Mouse (Mus musculus): ENCODE data around the gene Mad1l1. TPM values are rescaled to one million over a fixed set of nuclear protein-coding genes. Genes with fewer than 3 reads are reported as not detected.

Gene Mad1l1
- polyA plus RNA-seq, 1 experiment from 2014 or later: 32.0 TPM

DNA sequence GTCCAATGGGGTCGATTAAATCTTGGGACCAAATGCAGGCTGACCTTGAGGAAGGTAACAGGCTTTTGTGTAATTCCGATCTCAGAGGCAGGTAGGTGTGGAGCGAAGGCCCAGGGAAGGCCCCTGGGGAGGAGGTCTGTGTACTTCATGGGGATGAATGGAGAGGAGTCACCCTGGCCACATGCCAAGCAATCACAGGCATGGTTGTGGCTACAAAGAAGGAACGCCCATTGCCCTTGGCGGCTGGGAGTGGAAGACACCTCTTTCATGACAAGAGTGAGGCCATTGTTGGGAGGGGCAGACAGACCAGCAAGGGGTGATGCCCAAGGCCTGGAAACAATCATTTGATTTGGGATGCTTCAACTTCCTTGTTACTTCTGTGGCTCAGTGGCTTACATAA, 252.8 kb downstream of the Mad1l1 start:
- no peak overlapping the region for H3K4me3 ChIP-seq (ENCODE audit: low read depth, low read length)
- no peaks in the 10 kb centered on the region for H3K9me3 ChIP-seq (replicated peaks; ENCODE audit: control insufficient read depth, low read length, poor library complexity, severe bottlenecking)
- ATAC-seq: no peak
- 68% methylated on average over 5 of the region's 5 CpGs for WGBS
- H3K4me1 ChIP-seq (ENCODE audit: control insufficient read depth, insufficient read depth, low read length): peaks cover 6% of the 10 kb centered on the region
- H3K27ac ChIP-seq (ENCODE audit: low read length): no peak overlapping the region
- H3K36me3 ChIP-seq (ENCODE audit: control insufficient read depth, insufficient read depth, low read length): no peaks in the 10 kb centered on the region
- no peaks in the 10 kb centered on the region for H3K27me3 ChIP-seq (ENCODE audit: control insufficient read depth, insufficient read depth, low read depth, low read length)
- no peak overlapping the region for H3K4me2 ChIP-seq (ENCODE audit: low read length)
- H3K9ac ChIP-seq (ENCODE audit: low read depth, low read length): no peak overlapping the region

DNA sequence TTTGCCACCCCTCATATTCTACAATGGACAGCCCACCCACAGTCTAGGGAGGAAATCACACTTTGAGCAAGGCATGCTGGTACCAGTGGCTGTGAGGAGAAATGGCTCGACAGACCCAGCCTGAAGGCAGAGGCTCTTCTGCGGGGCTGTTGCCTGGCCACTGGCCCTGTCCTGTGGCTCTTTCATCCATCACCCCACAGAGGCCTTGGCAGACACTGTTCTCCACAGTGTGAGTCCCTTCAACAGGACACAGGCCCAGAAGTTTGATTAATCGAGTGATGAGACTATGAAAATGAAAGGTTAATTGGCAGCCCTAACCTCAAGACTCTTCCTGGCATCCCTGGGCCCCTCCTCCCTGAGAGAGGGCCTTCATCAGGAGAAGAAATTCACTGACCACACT, 253.3 kb downstream of the Mad1l1 start:
- Histone ChIP-seq H3K4me1 (ENCODE audit: control insufficient read depth, insufficient read depth, low read length) (peaks cover 1% of the 10 kb centered on the region; the same call in 1 of the 2 replicates), H3K4me2 (ENCODE audit: low read length) (no peak overlapping the region), H3K36me3 (ENCODE audit: control insufficient read depth, insufficient read depth, low read length) (no peaks in the 10 kb centered on the region), H3K4me3 (ENCODE audit: low read depth, low read length) (no peak overlapping the region), H3K27me3 (ENCODE audit: control insufficient read depth, insufficient read depth, low read depth, low read length) (no peaks in the 10 kb centered on the region), H3K9ac (ENCODE audit: low read depth, low read length) (no peak overlapping the region), H3K9me3 (replicated peaks; ENCODE audit: control insufficient read depth, low read length, poor library complexity, severe bottlenecking) (no peaks in the 10 kb centered on the region), H3K27ac (ENCODE audit: low read length) (no peak overlapping the region)
- WGBS: 64% methylated on average over 3 of the region's 3 CpGs
- ATAC-seq: no peak

DNA sequence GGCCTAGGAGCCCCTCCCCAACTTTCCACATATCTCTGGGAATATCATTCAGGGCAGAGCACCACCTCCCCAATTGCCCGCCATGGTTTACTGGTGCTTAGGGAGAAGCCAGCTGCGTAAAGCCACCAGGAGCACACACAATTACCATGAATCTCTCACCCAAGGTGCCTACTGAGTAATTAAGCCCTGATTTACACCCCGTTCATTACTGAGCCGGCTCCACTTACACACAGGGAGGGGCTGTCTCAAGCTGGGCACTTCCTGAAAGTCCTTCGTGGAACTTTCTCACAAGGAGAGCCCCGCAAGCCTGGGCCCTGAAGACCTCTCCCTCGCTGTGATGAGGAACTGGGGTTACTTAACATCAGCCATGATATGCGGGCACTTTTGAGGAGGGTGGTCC, 254.6 kb downstream of the Mad1l1 start:
- 84% methylated on average over 8 of the region's 8 CpGs for WGBS
- ATAC-seq: no peak

DNA sequence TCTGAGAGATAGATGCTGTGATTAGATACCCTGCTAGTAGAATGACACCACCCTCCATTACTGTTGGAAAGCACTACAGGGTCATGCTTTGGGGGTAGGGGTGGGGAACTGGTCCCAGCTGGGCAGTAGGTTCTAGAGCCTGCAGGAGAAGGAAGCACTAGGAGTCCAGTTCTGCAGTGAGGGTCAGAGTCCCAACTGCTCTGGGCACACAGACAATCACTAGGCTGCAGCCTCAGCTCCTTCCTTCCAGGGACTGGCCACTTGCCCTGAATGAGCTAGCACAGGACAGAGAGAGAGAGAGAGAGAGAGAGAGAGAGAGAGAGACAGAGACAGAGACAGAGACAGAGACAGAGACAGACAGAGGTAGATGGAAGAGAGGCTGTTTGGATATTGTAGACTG, 255.1 kb downstream of the Mad1l1 start:
- Histone ChIP-seq H3K4me1 (ENCODE audit: control insufficient read depth, insufficient read depth, low read length) (no peaks in the 10 kb centered on the region; the same call in 1 of the 2 replicates), H3K4me2 (ENCODE audit: low read length) (no peak overlapping the region), H3K27me3 (ENCODE audit: control insufficient read depth, insufficient read depth, low read depth, low read length) (no peaks in the 10 kb centered on the region), H3K4me3 (ENCODE audit: low read depth, low read length) (no peak overlapping the region), H3K36me3 (ENCODE audit: control insufficient read depth, insufficient read depth, low read length) (no peaks in the 10 kb centered on the region), H3K9me3 (replicated peaks; ENCODE audit: control insufficient read depth, low read length, poor library complexity, severe bottlenecking) (no peaks in the 10 kb centered on the region), H3K9ac (ENCODE audit: low read depth, low read length) (no peak overlapping the region), H3K27ac (ENCODE audit: low read length) (no peak overlapping the region)
- no peak for ATAC-seq

More for the DNA sequence above, 254.6 kb downstream of the Mad1l1 start:
- Histone ChIP-seq H3K36me3 (ENCODE audit: control insufficient read depth, insufficient read depth, low read length) (no peaks in the 10 kb centered on the region), H3K4me1 (ENCODE audit: control insufficient read depth, insufficient read depth, low read length) (no peaks in the 10 kb centered on the region), H3K4me2 (ENCODE audit: low read length) (no peak overlapping the region), H3K27ac (ENCODE audit: low read length) (no peak overlapping the region), H3K4me3 (ENCODE audit: low read depth, low read length) (no peak overlapping the region), H3K9me3 (replicated peaks; ENCODE audit: control insufficient read depth, low read length, poor library complexity, severe bottlenecking) (no peaks in the 10 kb centered on the region), H3K27me3 (ENCODE audit: control insufficient read depth, insufficient read depth, low read depth, low read length) (no peaks in the 10 kb centered on the region), H3K9ac (ENCODE audit: low read depth, low read length) (no peak overlapping the region)

DNA sequence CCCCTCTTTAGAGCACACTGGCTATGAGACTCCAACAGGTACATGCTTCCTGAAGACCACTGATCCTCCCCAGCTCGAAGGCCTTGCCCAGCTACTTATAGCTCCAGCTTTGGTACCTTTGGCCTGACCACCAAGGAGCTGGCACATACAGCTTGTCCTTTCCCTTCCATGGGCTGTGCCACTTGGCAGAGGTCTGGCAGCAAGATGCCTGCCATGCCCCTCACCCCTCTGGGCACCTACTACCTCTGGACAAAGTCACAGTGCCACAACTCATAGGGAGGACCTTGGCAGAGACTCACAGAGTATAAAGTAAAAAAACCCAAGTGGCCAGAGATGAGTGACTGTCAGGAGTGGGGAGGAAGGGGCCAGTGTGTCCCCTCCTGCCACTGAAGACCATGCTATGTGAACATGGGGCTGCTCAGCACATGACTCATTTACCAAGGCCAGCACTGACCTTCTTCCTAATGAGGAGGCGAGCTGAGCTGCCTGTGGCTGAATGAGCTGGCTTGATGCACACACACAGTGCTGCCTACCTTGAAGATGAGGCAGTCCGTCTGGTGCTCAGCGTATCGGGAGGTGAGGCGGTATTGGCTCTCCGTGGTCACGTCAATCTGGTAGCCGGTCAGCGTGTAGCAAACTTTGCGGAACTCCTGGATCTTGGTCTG, 255.9 kb downstream of the Mad1l1 start:
- no peak overlapping the region for H3K27ac ChIP-seq (ENCODE audit: low read length)

DNA sequence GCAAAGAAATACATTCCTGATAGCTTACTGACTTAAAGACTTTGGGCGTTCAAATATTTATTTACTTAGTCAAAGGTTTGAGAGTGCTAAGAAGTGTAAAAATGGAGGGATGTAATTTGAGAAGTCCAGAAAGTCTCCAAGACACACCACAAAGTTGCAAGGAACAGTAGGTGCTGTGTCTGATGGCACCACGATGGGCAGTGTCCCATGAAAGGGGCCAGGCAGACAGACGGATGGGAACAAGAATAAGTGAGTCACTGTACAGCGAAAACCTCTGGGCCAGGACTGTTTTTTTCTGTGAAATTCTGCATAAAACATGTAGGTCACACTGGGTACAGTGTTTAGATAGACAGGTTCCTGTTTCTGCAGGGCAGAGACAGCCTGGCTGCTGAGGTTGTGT, 256.8 kb downstream of the Mad1l1 start:
- Histone ChIP-seq H3K9me3 (replicated peaks; ENCODE audit: control insufficient read depth, low read length, poor library complexity, severe bottlenecking) (no peaks in the 10 kb centered on the region), H3K4me1 (ENCODE audit: control insufficient read depth, insufficient read depth, low read length) (no peaks in the 10 kb centered on the region; the same call in 1 of the 2 replicates), H3K27me3 (ENCODE audit: control insufficient read depth, insufficient read depth, low read depth, low read length) (no peaks in the 10 kb centered on the region), H3K4me2 (ENCODE audit: low read length) (no peak overlapping the region), H3K4me3 (ENCODE audit: low read depth, low read length) (no peak overlapping the region), H3K27ac (ENCODE audit: low read length) (no peak overlapping the region), H3K36me3 (ENCODE audit: control insufficient read depth, insufficient read depth, low read length) (no peaks in the 10 kb centered on the region), H3K9ac (ENCODE audit: low read depth, low read length) (no peak overlapping the region)
- 85% methylated on average over 4 of the region's 4 CpGs for WGBS
- ATAC-seq: no peak

More for the DNA sequence above, 255.9 kb downstream of the Mad1l1 start:
- Histone ChIP-seq H3K4me2 (ENCODE audit: low read length) (no peak overlapping the region), H3K4me1 (ENCODE audit: control insufficient read depth, insufficient read depth, low read length) (no peaks in the 10 kb centered on the region; the same call in 1 of the 2 replicates), H3K36me3 (ENCODE audit: control insufficient read depth, insufficient read depth, low read length) (no peaks in the 10 kb centered on the region), H3K9ac (ENCODE audit: low read depth, low read length) (no peak overlapping the region), H3K27me3 (ENCODE audit: control insufficient read depth, insufficient read depth, low read depth, low read length) (no peaks in the 10 kb centered on the region), H3K9me3 (replicated peaks; ENCODE audit: control insufficient read depth, low read length, poor library complexity, severe bottlenecking) (no peaks in the 10 kb centered on the region), H3K4me3 (ENCODE audit: low read depth, low read length) (no peak overlapping the region)
- WGBS: 96% methylated on average over 11 of the region's 11 CpGs
- no peak for ATAC-seq

DNA sequence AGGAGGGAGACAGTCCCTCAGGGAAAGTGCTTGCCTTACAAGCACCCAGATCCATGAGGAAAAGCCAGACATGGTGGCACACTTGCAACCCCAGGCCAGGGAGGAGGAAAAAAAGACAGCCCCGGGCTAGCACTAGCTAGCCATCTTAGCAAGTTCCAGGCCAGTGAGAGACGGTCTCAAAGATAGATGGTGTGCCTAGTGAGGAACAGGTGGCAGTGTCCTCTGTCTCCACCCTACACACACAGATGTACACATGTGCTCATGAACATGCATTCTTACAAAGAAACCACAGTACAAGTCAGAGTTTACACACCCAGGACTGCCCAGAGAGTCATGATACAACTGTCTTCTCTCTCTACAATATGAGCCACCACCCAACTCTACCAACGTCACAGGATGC, 258.5 kb downstream of the Mad1l1 start:
- no peaks in the 10 kb centered on the region for H3K9me3 ChIP-seq (replicated peaks; ENCODE audit: control insufficient read depth, low read length, poor library complexity, severe bottlenecking)
- no peak for ATAC-seq
- H3K4me1 ChIP-seq (ENCODE audit: control insufficient read depth, insufficient read depth, low read length): no peaks in the 10 kb centered on the region; the same call in 1 of the 2 replicates
- no peaks in the 10 kb centered on the region for H3K36me3 ChIP-seq (ENCODE audit: control insufficient read depth, insufficient read depth, low read length)
- H3K4me3 ChIP-seq (ENCODE audit: low read depth, low read length): no peak overlapping the region
- WGBS: 93% methylated on average over 3 of the region's 3 CpGs
- no peak overlapping the region for H3K4me2 ChIP-seq (ENCODE audit: low read length)
- H3K27ac ChIP-seq (ENCODE audit: low read length): no peak overlapping the region
- no peak overlapping the region for H3K9ac ChIP-seq (ENCODE audit: low read depth, low read length)
- H3K27me3 ChIP-seq (ENCODE audit: control insufficient read depth, insufficient read depth, low read depth, low read length): no peaks in the 10 kb centered on the region

DNA sequence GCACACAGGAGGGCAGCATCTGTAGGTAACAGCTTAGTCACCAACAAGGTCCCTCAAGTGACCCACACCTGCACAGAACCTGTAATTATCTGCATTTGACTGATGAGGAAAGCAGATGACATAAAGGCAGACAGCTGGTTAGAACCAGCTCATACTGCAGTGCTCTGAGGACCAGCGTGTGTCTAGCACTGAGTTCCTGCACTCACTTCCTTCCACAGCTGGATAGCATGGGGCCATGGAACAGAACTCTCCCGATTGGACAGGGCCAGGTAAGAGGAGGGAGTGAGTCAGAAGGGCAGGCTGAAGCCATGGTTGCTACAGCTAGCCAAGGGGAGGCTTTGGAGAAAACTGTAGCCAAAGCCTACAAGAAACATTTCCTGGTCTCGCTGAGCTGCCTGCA, 259.0 kb downstream of the Mad1l1 start:
- no peak overlapping the region for H3K9ac ChIP-seq (ENCODE audit: low read depth, low read length)
- H3K9me3 ChIP-seq (replicated peaks; ENCODE audit: control insufficient read depth, low read length, poor library complexity, severe bottlenecking): no peaks in the 10 kb centered on the region
- H3K4me1 ChIP-seq (ENCODE audit: control insufficient read depth, insufficient read depth, low read length): no peaks in the 10 kb centered on the region; the same call in 1 of the 2 replicates
- H3K27ac ChIP-seq (ENCODE audit: low read length): no peak overlapping the region
- H3K4me3 ChIP-seq (ENCODE audit: low read depth, low read length): no peak overlapping the region
- no peak overlapping the region for H3K4me2 ChIP-seq (ENCODE audit: low read length)
- H3K27me3 ChIP-seq (ENCODE audit: control insufficient read depth, insufficient read depth, low read depth, low read length): no peaks in the 10 kb centered on the region
- ATAC-seq: no peak
- no peaks in the 10 kb centered on the region for H3K36me3 ChIP-seq (ENCODE audit: control insufficient read depth, insufficient read depth, low read length)
- 78% methylated on average over 3 of the region's 3 CpGs for WGBS

DNA sequence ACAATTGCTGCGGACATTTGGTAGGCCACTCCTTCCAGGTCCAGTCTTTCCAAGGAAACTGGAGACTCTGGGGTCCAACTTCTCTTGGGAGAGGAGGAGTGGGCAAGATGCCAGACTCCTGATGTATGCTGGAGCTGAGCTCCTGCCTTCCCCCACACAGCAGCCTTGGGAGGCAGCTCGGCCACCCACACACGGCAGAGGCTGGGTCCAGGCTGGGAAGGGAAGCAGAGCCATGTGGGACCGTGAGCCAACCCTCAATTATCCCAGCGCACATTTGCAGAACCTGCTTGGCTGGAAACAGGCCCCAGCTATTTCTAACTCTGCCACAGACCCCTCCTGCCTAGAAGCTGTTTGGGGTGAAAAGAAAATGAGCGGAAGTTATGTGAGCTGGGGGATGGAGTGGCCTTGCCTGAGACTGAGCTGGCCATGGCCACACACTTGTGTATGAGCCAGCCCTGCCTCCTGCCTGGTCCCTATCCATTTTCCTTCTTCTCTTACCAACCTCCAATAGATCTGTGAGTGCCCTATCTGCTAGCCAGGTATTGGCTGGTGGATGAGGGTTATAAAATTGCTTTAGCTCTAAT, 260.0 kb downstream of the Mad1l1 start:
- Histone ChIP-seq H3K27ac (ENCODE audit: low read length) (no peak overlapping the region), H3K4me1 (ENCODE audit: control insufficient read depth, insufficient read depth, low read length) (no peaks in the 10 kb centered on the region; the same call in 1 of the 2 replicates), H3K9me3 (replicated peaks; ENCODE audit: control insufficient read depth, low read length, poor library complexity, severe bottlenecking) (no peaks in the 10 kb centered on the region), H3K4me3 (ENCODE audit: low read depth, low read length) (no peak overlapping the region), H3K36me3 (ENCODE audit: control insufficient read depth, insufficient read depth, low read length) (no peaks in the 10 kb centered on the region), H3K9ac (ENCODE audit: low read depth, low read length) (no peak overlapping the region), H3K4me2 (ENCODE audit: low read length) (no peak overlapping the region), H3K27me3 (ENCODE audit: control insufficient read depth, insufficient read depth, low read depth, low read length) (no peaks in the 10 kb centered on the region)
- 42% methylated on average over 6 of the region's 6 CpGs for WGBS
- no peak for ATAC-seq

All from midbrain, embryonic 16.5 days (tissue).